Mouse (Mus musculus) erythroblast, embryonic 14.5 days (primary cell): ENCODE measurements at regions not wholly inside any gene's neighbourhood (a gene's known extent, or its start where the extent isn't known, plus 50 kb on each side); places are given as distances from the start of the nearest gene placed in this dataset.

ENCODE experiments used
- GATA1 ChIP-seq: IDR thresholded peaks from 2 replicates; pipeline ENCODE4 v1.6.1; 2012; ENCODE audit warnings: low read length, inconsistent platforms, mixed read lengths
- TAL1 ChIP-seq: IDR thresholded peaks from 3 replicates; pipeline ENCODE4 v1.6.1; 2012; ENCODE audit warnings: low read length, inconsistent platforms, mixed read lengths

DNA sequence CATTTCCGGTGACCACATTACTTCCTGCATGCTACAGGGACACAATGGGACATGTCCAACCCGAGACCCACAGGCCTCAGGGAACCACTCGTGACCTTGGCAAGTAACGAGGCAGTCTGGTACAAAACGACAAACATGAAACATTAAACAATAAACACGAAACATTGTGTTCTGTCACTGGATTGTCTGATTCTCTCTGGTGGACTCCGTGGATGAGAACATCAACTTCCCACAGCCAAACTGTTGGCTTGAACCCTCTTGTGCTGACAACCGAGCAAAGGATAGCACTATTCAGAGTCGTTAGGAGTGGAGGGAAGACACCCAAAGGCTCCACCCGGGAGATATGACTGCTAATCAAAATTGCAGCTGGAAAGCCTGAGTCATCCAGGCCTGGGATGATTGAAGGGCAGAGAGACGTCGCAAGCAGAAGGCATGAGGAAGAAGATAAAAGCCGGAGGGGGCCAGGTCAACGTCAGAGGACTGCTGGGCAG lies 176.6 kb downstream of the Cand1 start:
- TF ChIP-seq GATA1 (no peak), TAL1 (no peak)
